Mouse (Mus musculus) mouse trophoblast stem cell (cell line): ENCODE measurements around the gene Crtc3.

Source experiments
- in situ Hi-C, 2 experiments: fragments of 300-500 bp; cut with MseI, MboI; formaldehyde crosslinking; loops; 2 replicates in 1 of 2; 3 replicates in 1 of 2; pipeline ENCODE4 v1.15.1; 2025

Gene Crtc3

GRCm38 (mm10) chr7:80602574-80602973 lies 86.1 kb downstream of the Crtc3 start:
- in situ Hi-C loops, result no loop called here

- in situ Hi-C loops, result no loop called here
Measured at GRCm38 (mm10) chr7:80598436-80598985, 90.2 kb downstream of the Crtc3 start.

GRCm38 (mm10) chr7:80597900-80598299 lies 90.8 kb downstream of the Crtc3 start:
- in situ Hi-C loops, result no loop called here

- in situ Hi-C loops, result no loop called here
Measured at GRCm38 (mm10) chr7:80589054-80589746, 99.5 kb downstream of the Crtc3 start.

GRCm38 (mm10) chr7:80587684-80588083 lies 101.0 kb downstream of the Crtc3 start:
- in situ Hi-C loops, result no loop called here

GRCm38 (mm10) chr7:80586681-80587660 lies 101.7 kb downstream of the Crtc3 start:
- in situ Hi-C loops, result no loop called here

- in situ Hi-C loops, result no loop called here
Measured at GRCm38 (mm10) chr7:80586161-80586560, 102.5 kb downstream of the Crtc3 start.

GRCm38 (mm10) chr7:80585380-80585779 lies 103.3 kb downstream of the Crtc3 start:
- in situ Hi-C loops, result no loop called here

- in situ Hi-C loops, result loop anchor here (5.0 kb wide), 1 partner anchor 197 kb away; the partner anchor contains the start of gene Fes (in 2 of the 2)
Measured at GRCm38 (mm10) chr7:80583981-80584380, 104.7 kb downstream of the Crtc3 start.

- in situ Hi-C loops, result loop anchor here (5.0 kb wide), 1 partner anchor 196 kb away; the partner anchor contains the start of gene Fes (in 2 of the 2)
Measured at GRCm38 (mm10) chr7:80582821-80583451, 105.7 kb downstream of the Crtc3 start.

GRCm38 (mm10) chr7:80580368-80580767 lies 108.3 kb downstream of the Crtc3 start:
- in situ Hi-C loops, result loop anchor here (5.0 kb wide), 1 partner anchor 193 kb away; the partner anchor contains the start of gene Fes (in 2 of the 2)

- in situ Hi-C loops, result no loop called here
Measured at GRCm38 (mm10) chr7:80577417-80577980, 111.2 kb downstream of the Crtc3 start.

- in situ Hi-C loops, result no loop called here
Measured at GRCm38 (mm10) chr7:80576626-80577025, 112.1 kb downstream of the Crtc3 start.

GRCm38 (mm10) chr7:80575750-80576149 lies 112.9 kb downstream of the Crtc3 start:
- in situ Hi-C loops, result no loop called here

- in situ Hi-C loops, result no loop called here
Measured at GRCm38 (mm10) chr7:80573076-80573475, 115.6 kb downstream of the Crtc3 start.

GRCm38 (mm10) chr7:80567982-80568381 lies 120.7 kb downstream of the Crtc3 start:
- in situ Hi-C loops, result no loop called here

- in situ Hi-C loops, result no loop called here
Measured at GRCm38 (mm10) chr7:80561931-80562330, 126.7 kb downstream of the Crtc3 start.

GRCm38 (mm10) chr7:80561271-80561670 lies 127.4 kb downstream of the Crtc3 start:
- in situ Hi-C loops, result no loop called here

- in situ Hi-C loops, result no loop called here
Measured at GRCm38 (mm10) chr7:80558572-80558971, 130.1 kb downstream of the Crtc3 start.

- in situ Hi-C loops, result no loop called here
Measured at GRCm38 (mm10) chr7:80558101-80558500, 130.6 kb downstream of the Crtc3 start.

- in situ Hi-C loops, result no loop called here
Measured at GRCm38 (mm10) chr7:80557161-80557560, 131.5 kb downstream of the Crtc3 start.
